Mouse (Mus musculus) liver, adult 2 months (tissue): ENCODE results near the gene Gadd45b.

Experiments used
- CTCF ChIP-seq: fragments of 200-500 bp; IDR thresholded peaks from 2 replicates; pipeline ENCODE4 v1.5.1; 2011; ENCODE audit warnings: low read depth, low read length, control low read depth
- POLR2A ChIP-seq: fragments of 200-500 bp; IDR thresholded peaks from 2 replicates; pipeline ENCODE4 v1.6.1; 2011; ENCODE audit warnings: low read length, control low read depth; ENCODE audit not compliant: insufficient read depth; ENCODE audit errors: extremely low read depth

GRCm38 (mm10) chr10:80937646-80938045, 7.8 kb downstream of the Gadd45b start:
- TF ChIP-seq CTCF = no peak
- no peak for TF ChIP-seq POLR2A
